Mouse (Mus musculus) thymus, adult 2 months (tissue): Measurements from ENCODE around the gene Acadm.

Experiments
- CTCF ChIP-seq: fragments of 200-500 bp; IDR thresholded peaks from 2 replicates; pipeline ENCODE4 v1.5.1; 2012; ENCODE audit warnings: mild to moderate bottlenecking, control low read depth, low read length, moderate library complexity, borderline replicate concordance; ENCODE audit not compliant: control insufficient read depth, poor library complexity, insufficient read depth; ENCODE audit errors: extremely low read depth
- POLR2A ChIP-seq: fragments of 200-500 bp; IDR thresholded peaks from 2 replicates; pipeline ENCODE4 v1.6.1; 2012; ENCODE audit warnings: mild to moderate bottlenecking, low read length, control low read depth, moderate library complexity; ENCODE audit not compliant: control insufficient read depth, poor library complexity, insufficient read depth; ENCODE audit errors: extremely low read depth

DNA sequence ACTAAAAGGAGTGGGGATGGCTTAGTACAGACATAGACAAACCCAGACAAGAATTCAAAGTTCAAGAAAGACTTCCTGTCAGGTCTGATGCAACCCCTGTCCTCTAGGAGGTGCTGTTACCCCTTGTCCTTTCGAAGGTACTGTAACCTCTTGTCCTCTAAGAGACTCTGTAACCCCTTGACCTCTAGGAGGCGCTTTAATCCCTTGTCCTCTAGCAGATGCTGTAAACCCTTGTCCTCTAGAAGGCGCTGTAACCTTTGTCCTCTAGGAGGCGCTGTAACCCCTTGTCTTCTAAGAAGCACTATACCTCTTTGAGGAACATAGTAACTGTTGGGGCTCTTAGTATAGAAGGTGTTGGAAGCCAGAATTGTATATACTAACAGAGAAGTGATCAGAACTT, 24.1 kb upstream of the Acadm start:
- no peak for TF ChIP-seq CTCF
- TF ChIP-seq POLR2A, result no peak
